Mouse (Mus musculus) stomach, postnatal 0 days (tissue): ENCODE data around the gene Oxa1l. TPM values are rescaled to one million over a fixed set of nuclear protein-coding genes. Genes with fewer than 3 reads are reported as not detected.
A peak's percentile ranks its signal among the peaks of the same experiment; 100 is the strongest.

ENCODE experiments used
- ATAC-seq: fragments of 200-750 bp; cut with Nextera tagmentation; 2 replicates; pipeline ENCODE4 v1.8.0; 2017; ENCODE audit not compliant: low FRiP score, low TSS enrichment
- DNase-seq: peaks from one replicate; pipeline ENCODE4 v3.0.0-alpha.2; 2016; ENCODE audit warnings: low spot score
- H3K27ac ChIP-seq: fragments of 300-500 bp; sonication (generic); replicated peaks from 2 replicates; pipeline ENCODE4 v1.5.1; 2014; ENCODE audit warnings: mild to moderate bottlenecking, control low read depth
- H3K27me3 ChIP-seq: fragments of 300-500 bp; sonication (generic); 2 replicates; pipeline ENCODE4 v1.6.1; 2014; ENCODE audit warnings: low read length; ENCODE audit not compliant: control insufficient read depth, insufficient read depth
- H3K36me3 ChIP-seq: fragments of 300-500 bp; sonication (generic); 2 replicates; pipeline ENCODE4 v1.6.1; 2014; ENCODE audit warnings: low read length, mixed read lengths; ENCODE audit not compliant: control insufficient read depth, insufficient read depth
- H3K4me1 ChIP-seq: fragments of 300-500 bp; sonication (generic); replicated peaks from 2 replicates; pipeline ENCODE4 v1.6.1; 2014; ENCODE audit warnings: antibody characterized with exemption; ENCODE audit not compliant: control insufficient read depth, insufficient read depth
- H3K4me2 ChIP-seq: fragments of 300-500 bp; sonication (generic); replicated peaks from 2 replicates; pipeline ENCODE4 v1.6.1; 2014; ENCODE audit warnings: low read depth, mild to moderate bottlenecking, control low read depth, moderate library complexity
- H3K4me3 ChIP-seq: fragments of 300-500 bp; sonication (generic); 2 replicates; pipeline ENCODE4 v1.5.1; 2014; ENCODE audit warnings: low read depth, low read length, control low read depth
- H3K9ac ChIP-seq: fragments of 300-500 bp; sonication (generic); 2 replicates; pipeline ENCODE4 v1.6.1; 2014; ENCODE audit warnings: mild to moderate bottlenecking, low read length, control low read depth, mixed read lengths
- H3K9me3 ChIP-seq: fragments of 300-500 bp; sonication (generic); 2 replicates; pipeline ENCODE4 v1.6.1; 2016; ENCODE audit warnings: low read length; ENCODE audit not compliant: control insufficient read depth
- CTCF ChIP-seq: IDR thresholded peaks from 2 replicates; pipeline ENCODE4 v1.5.1; 2016; ENCODE audit warnings: antibody characterized with exemption, low read depth, mild to moderate bottlenecking, moderate library complexity
- EP300 ChIP-seq: optimal IDR thresholded peaks from 2 replicates; pipeline ENCODE3; 2016; ENCODE audit warnings: antibody characterized with exemption
- WGBS: fragments of 180-500 bp; shearing (Covaris S2); extraction: QIAGEN DNeasy Blood & Tissue Kit; methylation state at CpG from one replicate; pipeline ENCODE4 v1.1.7; 2014; 5-methylcytosine and 5-hydroxymethylcytosine counted together
- polyA plus RNA-seq: library from polyadenylated mRNA; unstranded; fragments of >200 nt; fragmentation: Nextera tagmentation; extraction: Ambion mirVana; gene quantifications from 2 replicates; pipeline ENCODE4 v1.2.1, GENCODE M21; 2015

The Oxa1l gene
- polyA plus RNA-seq, 1 experiment from 2014 or later: 30.5 TPM

GRCm38 (mm10) chr14:54415241-54416020, 54.8 kb downstream of the Oxa1l start:
- Histone ChIP-seq H3K27me3 (no peaks in the 10 kb centered on the region), H3K27ac (no peak overlapping the region), H3K4me2 (no peak overlapping the region), H3K4me3 (no peak overlapping the region), H3K9me3 (no peaks in the 10 kb centered on the region), H3K4me1 (peaks cover 11% of the 10 kb centered on the region), H3K36me3 (no peaks in the 10 kb centered on the region), H3K9ac (no peak overlapping the region)
- peak; percentile 44 for DNase-seq
- ATAC-seq: peak; percentile 29
- WGBS: 36% methylated on average over 13 of the region's 13 CpGs
- no peak for TF ChIP-seq EP300
- no peak for TF ChIP-seq CTCF

DNA sequence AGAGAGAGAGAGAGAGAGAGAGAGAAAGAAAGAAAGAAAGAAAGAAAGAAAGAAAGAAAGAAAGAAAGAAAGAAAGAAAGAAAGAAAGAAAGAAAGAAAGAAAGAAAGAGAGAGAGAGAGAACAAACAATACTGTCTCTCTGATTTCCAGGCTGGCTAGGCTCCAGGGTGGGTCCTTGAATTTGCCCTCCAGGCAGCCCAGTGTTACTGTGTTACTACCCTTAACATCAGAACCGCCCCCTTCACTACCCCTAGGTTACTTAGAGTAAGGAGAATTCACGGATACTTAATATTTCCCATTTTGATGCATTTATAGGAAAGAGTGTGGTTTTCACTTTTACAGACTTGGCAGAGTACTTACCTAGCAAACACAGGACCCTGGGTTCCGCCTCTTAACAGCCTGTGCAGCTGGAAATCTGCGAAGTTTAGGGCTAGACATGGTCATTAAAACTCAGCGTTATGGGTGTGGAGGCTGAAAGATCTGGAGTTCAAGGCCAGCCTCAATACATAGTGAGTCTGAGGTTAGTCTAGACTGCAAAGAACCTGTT, 55.7 kb downstream of the Oxa1l start:
- Histone ChIP-seq H3K27me3 (no peaks in the 10 kb centered on the region), H3K4me2 (no peak overlapping the region), H3K4me3 (no peak overlapping the region), H3K9ac (no peak overlapping the region), H3K36me3 (no peaks in the 10 kb centered on the region), H3K4me1 (peaks cover 8% of the 10 kb centered on the region), H3K9me3 (no peaks in the 10 kb centered on the region), H3K27ac (no peak overlapping the region)
- 71% methylated on average over 5 of the region's 5 CpGs for WGBS
- ATAC-seq: no peak
- DNase-seq: no peak
- TF ChIP-seq CTCF (no peak), EP300 (no peak)

DNA sequence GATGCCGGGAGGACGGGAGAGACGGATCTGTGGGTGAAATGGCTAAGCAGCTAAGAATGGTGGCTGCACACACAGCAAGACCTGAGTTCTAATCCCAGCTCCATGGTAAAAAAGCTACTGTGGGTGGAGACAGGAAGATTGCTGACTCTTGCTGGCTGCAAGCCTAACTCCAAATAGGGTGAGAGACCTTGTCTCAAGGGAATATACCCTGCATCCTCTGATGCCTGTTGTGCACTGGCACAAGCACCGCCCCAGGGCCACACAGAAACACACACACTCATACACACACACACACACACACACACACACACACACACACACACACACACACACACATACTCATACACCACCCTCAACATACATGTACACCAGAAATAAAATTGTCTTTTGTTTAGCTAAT, 56.2 kb downstream of the Oxa1l start:
- Histone ChIP-seq H3K27me3 (no peaks in the 10 kb centered on the region), H3K9ac (no peak overlapping the region), H3K36me3 (no peaks in the 10 kb centered on the region), H3K4me2 (no peak overlapping the region), H3K4me1 (peaks cover 8% of the 10 kb centered on the region), H3K27ac (no peak overlapping the region), H3K4me3 (no peak overlapping the region), H3K9me3 (no peaks in the 10 kb centered on the region)
- DNase-seq (no peak), ATAC-seq (no peak)
- WGBS: 84% methylated on average over 4 of the region's 4 CpGs
- TF ChIP-seq CTCF: no peak
- no peak for TF ChIP-seq EP300

DNA sequence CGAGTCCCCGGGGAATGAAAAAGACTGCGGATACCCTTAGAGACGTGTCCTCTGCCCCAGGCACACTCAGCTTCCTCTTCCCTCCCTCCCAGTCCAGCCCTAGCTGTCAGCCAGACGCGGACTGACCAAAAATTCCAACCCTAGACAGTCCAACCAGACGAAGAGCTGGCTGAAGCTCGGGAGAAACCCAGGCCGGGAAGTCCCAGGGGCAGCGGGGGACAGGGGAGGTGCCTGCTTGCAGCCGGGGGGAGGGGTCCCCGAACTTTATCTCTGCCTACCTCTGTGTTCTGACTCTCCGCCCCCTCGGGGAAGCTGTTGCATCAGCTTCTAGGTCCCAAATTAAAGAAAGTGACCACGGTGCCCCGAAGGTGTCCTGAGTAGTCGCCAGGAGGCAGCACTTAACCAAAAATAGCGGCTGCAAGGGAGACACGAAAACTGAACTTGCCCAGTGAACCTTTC, 57.0 kb downstream of the Oxa1l start, which contains the start of gene Slc7a7:
Gene Slc7a7, minus strand, starts transcription at position 158 of the 459 bp plus-strand sequence.
- peak; percentile 59 for TF ChIP-seq CTCF
- TF ChIP-seq EP300: no peak
- H3K36me3 ChIP-seq: no peaks in the 10 kb centered on the region
- DNase-seq (peak; percentile 31), ATAC-seq (no peak)
- H3K27ac ChIP-seq: no peak within 1 kb of the TSS
- H3K9ac ChIP-seq: no peak within 1 kb of the TSS
- H3K4me3 ChIP-seq: no peak within 1 kb of the TSS
- H3K4me2 ChIP-seq: no peak within 1 kb of the TSS
- WGBS: 22% methylated on average over 19 of the region's 19 CpGs
- no peaks in the 10 kb centered on the region for H3K27me3 ChIP-seq
- peaks cover 8% of the 10 kb centered on the region for H3K4me1 ChIP-seq
- no peaks in the 10 kb centered on the region for H3K9me3 ChIP-seq

Other genes with a start within 250 kb of the Oxa1l start
- 397 and 433 TPM in 2 replicates for gene Dad1, start 106.7 kb upstream of the Oxa1l start, polyA plus RNA-seq
- 40.2 and 45.7 TPM in 2 replicates for gene Abhd4, start 106.6 kb upstream of the Oxa1l start, polyA plus RNA-seq
- 0.02 and 0.16 TPM in 2 replicates for gene Olfr49, start 75.9 kb upstream of the Oxa1l start, polyA plus RNA-seq
- 9.3 and 9.5 TPM in 2 replicates for gene Slc7a7, start 56.9 kb downstream of the Oxa1l start, polyA plus RNA-seq
- gene Mrpl52, start 66.1 kb downstream of the Oxa1l start, polyA plus RNA-seq: 312 and 339 TPM in 2 replicates
- gene Mmp14, start 70.8 kb downstream of the Oxa1l start, polyA plus RNA-seq: 63.9 and 70.4 TPM in 2 replicates
- 59.3 and 70.0 TPM in 2 replicates for gene Lrp10, start 103.3 kb downstream of the Oxa1l start, polyA plus RNA-seq
- 0.47 and 0.59 TPM in 2 replicates for gene Rem2, start 115.3 kb downstream of the Oxa1l start, polyA plus RNA-seq
- gene Prmt5, start 156.7 kb downstream of the Oxa1l start, polyA plus RNA-seq: 28.1 and 29.2 TPM in 2 replicates
- 23.7 and 24.1 TPM in 2 replicates for gene Haus4, start 193.8 kb downstream of the Oxa1l start, polyA plus RNA-seq
- gene Ajuba, start 216.7 kb downstream of the Oxa1l start, polyA plus RNA-seq: 18.9 and 26.4 TPM in 2 replicates
- 2.4 and 3.0 TPM in 2 replicates for gene 4931414P19Rik, start 245.2 kb downstream of the Oxa1l start, polyA plus RNA-seq